Mouse (Mus musculus) heart, adult 2 months (tissue): ENCODE results near the gene Celf5. TPM values are rescaled to one million over a fixed set of nuclear protein-coding genes. Genes with fewer than 3 reads are reported as not detected.

Experiments used
- DNase-seq, 2 experiments: peaks; one replicate each; pipeline ENCODE4 v3.0.0; 2021
- H3K27ac ChIP-seq: fragments of 200-600 bp; 2 replicates; pipeline ENCODE4 v1.8.1; 2022
- H3K27me3 ChIP-seq: fragments of 200-500 bp; 2 replicates; pipeline ENCODE4 v1.6.1; 2012; ENCODE audit warnings: mild to moderate bottlenecking, low read length, inconsistent platforms, mixed read lengths; ENCODE audit not compliant: control insufficient read depth, insufficient read depth
- H3K36me3 ChIP-seq: fragments of 200-500 bp; 2 replicates; pipeline ENCODE4 v1.6.1; 2012; ENCODE audit warnings: low read length, inconsistent platforms; ENCODE audit not compliant: control insufficient read depth, insufficient read depth
- H3K4me1 ChIP-seq: fragments of 200-500 bp; 2 replicates; pipeline ENCODE4 v1.6.1; 2011; ENCODE audit warnings: low read length; ENCODE audit not compliant: control insufficient read depth, insufficient read depth
- H3K4me3 ChIP-seq: fragments of 200-600 bp; 2 replicates; pipeline ENCODE4 v1.8.1; 2022
- H3K79me2 ChIP-seq: fragments of 200-500 bp; replicated peaks from 2 replicates; pipeline ENCODE4 v1.6.1; 2012; ENCODE audit warnings: mild to moderate bottlenecking, inconsistent platforms, low read length, moderate library complexity, mixed read lengths; ENCODE audit not compliant: control insufficient read depth, insufficient read depth
- H3K9ac ChIP-seq: fragments of 200-500 bp; 2 replicates; pipeline ENCODE4 v1.6.1; 2012; ENCODE audit warnings: low read depth, mild to moderate bottlenecking, control low read depth, inconsistent platforms, low read length, mixed read lengths
- CTCF ChIP-seq: fragments of 200-600 bp; IDR thresholded peaks from 2 replicates; pipeline ENCODE4 v1.8.1; 2022; ENCODE audit warnings: antibody characterized with exemption, mild to moderate bottlenecking, moderate library complexity
- EP300 ChIP-seq: fragments of 200-500 bp; IDR thresholded peaks from 2 replicates; pipeline ENCODE4 v1.6.1; 2011; ENCODE audit warnings: low read depth, low read length, control low read depth; ENCODE audit not compliant: insufficient read depth
- POLR2A ChIP-seq: fragments of 200-500 bp; IDR thresholded peaks from 2 replicates; pipeline ENCODE4 v1.6.1; 2011; ENCODE audit warnings: mild to moderate bottlenecking, low read depth, low read length, control low read depth; ENCODE audit not compliant: insufficient read depth
- WGBS: fragments of 180-500 bp; shearing (Covaris S2); methylation state at CpG from one replicate; pipeline ENCODE4 v1.1.7; 2018; 5-methylcytosine and 5-hydroxymethylcytosine counted together
- intact Hi-C: fragments of 180-260 bp; cut with DNase I; formaldehyde crosslinking; loops from one replicate; pipeline ENCODE4 v1.15.1; 2025
- polyA plus RNA-seq: library from polyadenylated mRNA; depleted of rRNA; stranded (reverse); fragments of >200 nt; gene quantifications from 2 replicates; pipeline ENCODE4 v1.2.3, GENCODE M21; 2012
- total RNA-seq, 2 experiments: library from RNA; stranded (reverse); gene quantifications; 2 replicates each; pipeline ENCODE4 v1.2.3; 2021

The Celf5 gene
- total and polyA plus RNA-seq, 3 experiments: 0.16 to 0.39 TPM; not detected in 1

DNA sequence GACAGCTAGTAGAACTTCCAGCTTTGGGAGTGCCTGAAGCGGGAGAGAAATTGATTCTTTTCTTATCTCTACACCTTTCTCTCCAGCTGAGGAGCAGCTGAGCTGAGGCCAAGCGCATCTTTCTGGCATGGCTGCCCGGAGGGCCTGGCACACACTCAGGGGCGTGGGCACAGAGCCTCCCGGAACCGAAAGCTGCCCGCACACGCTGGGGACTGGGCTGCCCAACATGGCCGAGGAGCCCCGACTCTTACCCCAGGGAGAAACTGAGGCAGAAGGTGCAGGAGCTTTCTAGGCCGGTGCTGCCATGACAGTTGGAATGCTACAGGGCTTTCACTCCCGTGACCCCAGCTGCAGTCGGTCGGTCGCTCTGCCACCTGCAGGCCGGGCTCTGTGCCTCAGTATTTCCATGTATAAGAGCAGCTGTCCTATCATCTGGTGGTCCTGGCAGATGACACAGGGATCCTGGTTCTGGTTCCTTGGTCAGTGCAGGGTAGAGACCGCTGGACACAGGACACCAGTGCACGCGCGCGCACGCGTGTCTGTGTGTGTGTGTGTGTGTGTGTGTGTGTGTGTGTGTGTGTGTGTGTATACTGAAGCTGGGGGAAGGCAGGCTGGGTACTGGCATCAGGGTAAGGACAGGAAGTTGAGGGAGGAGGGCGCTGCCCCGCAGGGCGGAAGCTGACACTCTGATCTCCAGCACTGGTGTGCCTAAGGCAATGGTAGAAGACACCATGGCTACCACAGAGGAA, 48.8 kb downstream of the Celf5 start:
- H3K27ac ChIP-seq: peak overlapping the region; percentile 84

DNA sequence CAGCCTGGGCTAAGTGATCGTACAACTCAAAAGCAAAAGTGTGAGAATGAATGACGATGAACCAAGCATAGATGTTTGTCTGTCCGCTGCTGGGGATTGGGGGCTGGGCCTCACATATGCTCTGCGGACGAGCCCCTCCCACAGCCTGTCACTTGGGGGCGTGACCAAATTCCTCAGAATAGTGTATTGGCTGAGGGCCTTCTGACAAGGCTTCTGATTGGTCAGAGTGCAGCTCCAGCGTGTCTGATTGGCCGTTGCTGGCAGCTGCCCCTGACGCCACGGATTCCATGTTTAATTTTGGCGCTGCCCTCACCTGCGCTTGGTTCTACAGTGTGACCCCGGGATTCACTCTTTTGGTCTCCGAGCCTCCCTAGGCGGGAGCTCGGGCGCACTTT, 49.6 kb downstream of the Celf5 start:
- Histone ChIP-seq H3K27me3 (no peaks in the 10 kb centered on the region), H3K27ac (peak overlapping the region; percentile 84), H3K4me1 (peaks cover 13% of the 10 kb centered on the region), H3K9ac (peak overlapping the region; percentile 55), H3K4me3 (peak overlapping the region; percentile 30), H3K36me3 (no peaks in the 10 kb centered on the region), H3K79me2 (no peaks in the 10 kb centered on the region)
- intact Hi-C loops: no loop called here
- TF ChIP-seq EP300 (no peak), POLR2A (0 out of 2 replicates have a peak, but pooled peaks have one; percentile 25), CTCF (no peak)
- DNase-seq: peak; percentile 88 to 95
- WGBS: 1% methylated on average over 17 of the region's 17 CpGs

More for the DNA sequence above, 48.8 kb downstream of the Celf5 start:
- peak; percentile 60 to 73 for DNase-seq
- TF ChIP-seq EP300 (no peak), CTCF (peak; percentile 47)
- intact Hi-C loops: no loop called here
- Histone ChIP-seq H3K4me1 (peaks cover 13% of the 10 kb centered on the region), H3K27me3 (no peaks in the 10 kb centered on the region), H3K36me3 (no peaks in the 10 kb centered on the region), H3K4me3 (no peak overlapping the region), H3K79me2 (no peaks in the 10 kb centered on the region), H3K9ac (0 out of 2 replicates have a peak overlapping the region, but pooled peaks have one; percentile 3)
- WGBS: 62% methylated on average over 26 of the region's 26 CpGs

DNA sequence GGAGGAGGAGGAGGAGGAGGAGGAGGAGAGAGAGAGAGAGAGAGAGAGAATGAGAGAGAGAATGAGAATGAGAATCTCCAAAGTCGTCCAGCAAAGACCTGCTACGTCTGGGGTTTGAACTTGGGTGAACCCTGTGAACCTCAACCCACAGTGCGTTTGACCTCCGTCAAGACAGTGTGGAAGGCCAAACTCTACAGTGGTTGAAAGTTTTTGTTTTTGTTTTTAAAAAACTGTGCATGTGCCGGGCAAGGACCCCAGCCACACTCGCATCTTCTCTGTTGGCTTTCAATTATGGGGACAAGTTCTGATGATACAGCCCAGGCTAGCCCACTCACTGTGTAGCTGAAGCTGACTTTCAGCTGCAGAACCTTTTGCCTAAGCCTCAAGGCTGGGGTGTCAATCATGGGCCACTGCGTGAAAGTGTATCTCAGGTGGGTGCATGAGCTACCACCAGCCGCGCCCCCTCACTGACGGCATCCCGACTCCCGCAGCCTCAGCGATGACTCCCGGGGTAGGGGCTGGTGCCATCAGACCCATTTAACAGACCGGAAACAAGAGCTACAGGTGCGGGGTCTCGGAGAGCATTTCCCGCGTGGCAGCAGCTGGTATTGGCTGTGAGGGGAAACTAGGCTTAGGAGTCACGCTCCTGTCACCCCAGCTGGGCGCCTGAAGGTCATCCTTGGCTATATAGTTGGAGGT, 50.2 kb downstream of the Celf5 start:
- Histone ChIP-seq H3K4me3 (peak overlapping the region; percentile 13; the same call in 1 of the 2 replicates), H3K9ac (peak overlapping the region; percentile 25; the same call in 1 of the 2 replicates), H3K27me3 (no peaks in the 10 kb centered on the region), H3K27ac (peak overlapping the region; percentile 47), H3K4me1 (peaks cover 14% of the 10 kb centered on the region), H3K36me3 (no peaks in the 10 kb centered on the region), H3K79me2 (0 out of 2 replicates have a peak, but pooled peaks cover under 1% of the 10 kb centered on the region)
- intact Hi-C loops: no loop called here
- no peak for DNase-seq
- WGBS: 61% methylated on average over 21 of the region's 21 CpGs
- no peak for TF ChIP-seq POLR2A
- TF ChIP-seq CTCF: peak; percentile 18; the same call in 1 of the 2 replicates

DNA sequence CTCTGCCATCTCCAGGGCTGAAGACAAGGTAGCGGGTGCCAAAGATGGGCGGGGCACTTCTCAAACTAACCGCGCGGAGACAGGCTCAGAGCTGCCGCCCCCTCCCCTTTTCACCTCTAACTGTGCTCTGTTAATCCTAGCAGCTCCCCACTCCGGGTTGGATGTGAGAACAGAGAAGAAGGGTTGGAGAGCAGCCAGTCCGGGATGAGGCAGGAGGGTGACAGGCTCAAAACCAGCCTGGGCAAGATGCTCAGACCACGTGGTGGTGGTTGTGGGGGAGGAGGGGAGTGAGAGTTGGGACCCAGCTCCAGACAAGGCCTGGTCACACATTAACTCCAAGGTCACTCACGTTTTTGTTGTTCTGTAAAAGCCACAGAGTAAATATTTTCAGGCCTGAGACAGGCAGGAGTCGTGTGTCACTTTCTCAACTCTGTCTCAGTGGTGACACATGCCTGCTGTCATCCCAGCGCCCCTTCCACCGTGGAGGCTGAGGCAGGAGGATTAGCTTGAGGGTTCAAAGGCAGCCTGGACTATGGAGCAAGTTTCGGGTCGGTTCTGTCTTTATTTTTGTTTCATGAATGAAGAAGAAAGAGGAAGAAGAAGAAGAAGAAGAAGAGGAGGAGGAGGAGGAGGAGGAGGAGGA, 50.9 kb downstream of the Celf5 start:
- Histone ChIP-seq H3K9ac (peak overlapping the region; percentile 91; the same call in 1 of the 2 replicates), H3K36me3 (no peaks in the 10 kb centered on the region), H3K4me1 (peaks cover 15% of the 10 kb centered on the region), H3K4me3 (no peak overlapping the region; the same call in 1 of the 2 replicates), H3K27me3 (no peaks in the 10 kb centered on the region), H3K27ac (peak overlapping the region; percentile 99), H3K79me2 (peaks cover 5% of the 10 kb centered on the region; the same call in 1 of the 2 replicates)
- intact Hi-C loops: no loop called here
- peak in 1 of 2 experiments; percentile 48 for DNase-seq
- WGBS: 29% methylated on average over 15 of the region's 15 CpGs
- TF ChIP-seq POLR2A (no peak), EP300 (no peak), CTCF (no peak)

DNA sequence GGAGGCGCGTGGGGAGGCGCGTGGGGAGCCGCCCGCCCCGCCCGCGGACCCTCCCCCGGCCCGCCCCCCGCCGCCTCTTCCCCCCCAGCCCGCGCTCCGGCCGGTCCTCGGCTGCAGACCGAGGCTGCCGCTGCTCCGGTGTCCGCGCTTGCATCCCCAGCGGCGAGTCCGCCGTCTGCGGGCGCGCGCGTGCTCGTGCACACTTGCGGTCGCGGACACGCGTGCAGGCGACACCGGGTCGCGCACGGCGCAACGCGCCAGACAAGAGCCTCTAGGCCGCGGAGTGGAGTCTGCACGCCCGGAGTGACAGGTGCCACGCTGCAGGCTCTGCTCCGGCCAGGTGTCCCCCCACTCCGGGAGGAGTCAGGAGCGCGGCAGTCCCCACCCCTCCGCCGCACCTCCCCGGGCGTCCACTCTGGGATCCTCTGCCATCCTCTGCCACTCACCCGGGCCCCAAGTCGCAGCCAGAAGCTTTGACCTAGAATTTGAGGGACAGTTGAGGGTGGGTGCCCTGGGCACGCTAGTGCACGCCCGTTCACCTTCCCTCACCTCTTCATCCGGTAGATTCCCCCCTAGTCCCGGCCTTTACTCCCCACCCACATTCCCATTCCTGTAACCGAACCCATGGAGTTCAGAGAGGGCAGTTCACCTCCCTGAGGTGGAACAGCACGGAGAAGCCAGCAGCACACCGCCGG, 51.5 kb downstream of the Celf5 start:
- Histone ChIP-seq H3K36me3 (no peaks in the 10 kb centered on the region), H3K4me3 (peak overlapping the region; percentile 86), H3K9ac (peak overlapping the region; percentile 91), H3K4me1 (peaks cover 15% of the 10 kb centered on the region), H3K79me2 (peaks cover 5% of the 10 kb centered on the region; the same call in 1 of the 2 replicates), H3K27me3 (no peaks in the 10 kb centered on the region), H3K27ac (peak overlapping the region; percentile 99)
- peak; percentile 38; the same call in 1 of the 2 replicates for TF ChIP-seq POLR2A
- no peak for TF ChIP-seq CTCF
- TF ChIP-seq EP300: no peak
- WGBS: 1% methylated on average over 64 of the region's 70 CpGs
- intact Hi-C loops: loop anchor here (1.0 kb wide), 1 partner anchor 20 kb away; no protein-coding TSS in a partner anchor
- peak in 1 of 2 experiments; percentile 80 for DNase-seq
